Mouse (Mus musculus) myocyte (in vitro differentiated cells): ENCODE results near the gene Cdk17. TPM values are rescaled to one million over a fixed set of nuclear protein-coding genes. Genes with fewer than 3 reads are reported as not detected.
A peak's percentile ranks its signal among the peaks of the same experiment; 100 is the strongest.

ENCODE experiments used
- H3K27me3 ChIP-seq: one replicate; pipeline ENCODE4 v1.6.1; 2011; ENCODE audit not compliant: control insufficient read depth, insufficient read depth, insufficient read length
- H3K36me3 ChIP-seq: one replicate; pipeline ENCODE4 v1.6.1; 2011; ENCODE audit not compliant: control insufficient read depth, insufficient read depth
- H3K4me2 ChIP-seq: one replicate; pipeline ENCODE4 v1.6.1; 2011; ENCODE audit warnings: low read depth, control low read depth
- H3K4me3 ChIP-seq: one replicate; pipeline ENCODE4 v1.5.1; 2011; ENCODE audit warnings: mild to moderate bottlenecking, control low read depth, moderate library complexity
- H3K79me2 ChIP-seq: one replicate; pipeline ENCODE4 v1.6.1; 2011; ENCODE audit not compliant: control insufficient read depth, insufficient read depth
- H3ac ChIP-seq: one replicate; pipeline ENCODE4 v1.6.1; 2011; ENCODE audit not compliant: control insufficient read depth, insufficient read length
- CEBPB ChIP-seq: IDR thresholded peaks from 2 replicates; pipeline ENCODE4 v1.6.1; 2011; ENCODE audit warnings: mild to moderate bottlenecking, moderate library complexity; ENCODE audit not compliant: poor library complexity, insufficient read depth, severe bottlenecking
- E2F4 ChIP-seq: IDR thresholded peaks from one replicate; pipeline ENCODE4 v1.6.1; 2011; ENCODE audit warnings: mild to moderate bottlenecking, control low read depth, moderate library complexity; ENCODE audit not compliant: insufficient read depth
- MAX ChIP-seq: IDR thresholded peaks from one replicate; pipeline ENCODE4 v1.6.1; 2011; ENCODE audit warnings: low read depth, mild to moderate bottlenecking, control low read depth
- MYOD1 ChIP-seq, 3 experiments: IDR thresholded peaks; one replicate each; pipeline ENCODE4 v1.6.1; 2011; ENCODE audit warnings: control low read depth in 2 of 3, low read depth in 2 of 3, mild to moderate bottlenecking in 2 of 3, moderate library complexity in 1 of 3; ENCODE audit not compliant: insufficient read length in 2 of 3, control insufficient read depth in 1 of 3
- MYOG ChIP-seq, 3 experiments: IDR thresholded peaks; one replicate each; pipeline ENCODE4 v1.6.1; 2011; ENCODE audit warnings: control low read depth in 2 of 3, low read depth in 2 of 3, mild to moderate bottlenecking in 2 of 3; ENCODE audit not compliant: insufficient read length in 2 of 3, control insufficient read depth in 1 of 3, insufficient read depth in 1 of 3
- POLR2A ChIP-seq: IDR thresholded peaks from one replicate; pipeline ENCODE4 v1.6.1; 2011; ENCODE audit warnings: low read depth, mild to moderate bottlenecking, control low read depth, moderate library complexity; ENCODE audit not compliant: insufficient read length
- POLR2AphosphoS2 ChIP-seq: IDR thresholded peaks from one replicate; pipeline ENCODE4 v1.6.1; 2011; ENCODE audit warnings: low read depth, control low read depth; ENCODE audit not compliant: insufficient read length
- REST ChIP-seq: IDR thresholded peaks from one replicate; pipeline ENCODE4 v1.6.1; 2011; ENCODE audit warnings: mild to moderate bottlenecking, control low read depth, moderate library complexity; ENCODE audit not compliant: insufficient read depth, insufficient read length
- SRF ChIP-seq: IDR thresholded peaks from one replicate; pipeline ENCODE4 v1.6.1; 2011; ENCODE audit warnings: low read depth; ENCODE audit not compliant: control insufficient read depth, insufficient read length
- TCF12 ChIP-seq: IDR thresholded peaks from one replicate; pipeline ENCODE4 v1.6.1; 2011; ENCODE audit warnings: mild to moderate bottlenecking, control low read depth; ENCODE audit not compliant: poor library complexity, insufficient read depth, severe bottlenecking
- TCF3 ChIP-seq: IDR thresholded peaks from one replicate; pipeline ENCODE4 v1.6.1; 2011; ENCODE audit warnings: low read depth, control low read depth; ENCODE audit not compliant: insufficient read length
- USF1 ChIP-seq: IDR thresholded peaks from one replicate; pipeline ENCODE4 v1.6.1; 2011; ENCODE audit warnings: low read depth, mild to moderate bottlenecking, control low read depth, moderate library complexity
- polyA plus RNA-seq: library from polyadenylated mRNA; unstranded; fragments of >200 nt; fragmentation: generic; extraction: Trizol; gene quantifications from one replicate; pipeline ENCODE4 v1.2.1, GENCODE M21; 2012; ENCODE audit warnings: missing spikeins

Gene Cdk17
- polyA plus RNA-seq, 1 experiment = 11.8 TPM

DNA sequence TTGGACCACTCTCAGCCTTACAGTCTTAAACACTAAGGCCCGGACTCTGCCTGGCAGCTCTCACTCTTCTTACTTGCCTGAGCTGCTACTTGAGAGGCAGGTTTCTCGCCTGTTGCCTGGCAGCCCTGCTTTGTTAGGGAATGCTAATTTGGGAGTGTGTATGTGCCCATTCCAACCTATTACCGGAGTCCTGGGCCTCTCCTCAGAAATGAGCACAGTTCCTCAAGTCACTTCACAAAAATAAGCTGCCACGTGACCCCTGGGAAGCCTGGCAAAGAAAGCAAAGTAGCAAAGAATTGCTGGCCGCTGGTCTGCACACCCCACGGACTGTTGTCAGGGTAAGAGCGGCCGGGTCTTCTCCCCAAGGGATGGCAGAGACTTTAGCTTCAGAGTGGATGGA, 102.8 kb downstream of the Cdk17 start:
- peaks cover 12% of the 10 kb centered on the region for H3K36me3 ChIP-seq
- no peak for TF ChIP-seq TCF3
- TF ChIP-seq POLR2A = no peak
- TF ChIP-seq MAX = no peak
- no peak overlapping the region for H3K4me2 ChIP-seq
- H3K79me2 ChIP-seq = peaks cover 11% of the 10 kb centered on the region
- H3K4me3 ChIP-seq = no peak overlapping the region
- H3K27me3 ChIP-seq = no peaks in the 10 kb centered on the region
- no peak overlapping the region for H3ac ChIP-seq

DNA sequence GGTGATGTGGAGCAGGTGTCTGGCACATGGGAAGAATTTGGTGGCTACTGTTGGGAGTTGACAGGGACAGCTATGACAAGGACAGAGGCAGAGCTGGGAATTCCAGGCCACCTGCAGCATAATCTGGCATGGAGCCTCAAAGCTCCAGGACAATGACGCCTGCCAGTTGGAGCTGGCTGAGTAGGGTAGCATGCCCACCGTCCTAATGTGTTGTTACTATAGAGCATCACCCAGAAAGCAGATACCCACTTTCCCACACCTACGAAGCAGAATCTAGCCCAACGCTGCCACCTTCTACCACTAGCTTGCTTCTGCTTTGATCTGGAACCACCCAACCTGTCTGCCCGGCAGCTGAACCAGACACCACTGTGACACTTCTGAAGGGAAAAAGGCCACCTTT, 103.3 kb downstream of the Cdk17 start:
- Histone ChIP-seq H3K4me3 (no peak overlapping the region), H3K27me3 (no peaks in the 10 kb centered on the region), H3K79me2 (peaks cover 17% of the 10 kb centered on the region), H3K36me3 (peaks cover 12% of the 10 kb centered on the region), H3ac (no peak overlapping the region), H3K4me2 (no peak overlapping the region)
- TF ChIP-seq CEBPB = no peak
- no peak for TF ChIP-seq REST
- TF ChIP-seq POLR2AphosphoS2 = no peak

DNA sequence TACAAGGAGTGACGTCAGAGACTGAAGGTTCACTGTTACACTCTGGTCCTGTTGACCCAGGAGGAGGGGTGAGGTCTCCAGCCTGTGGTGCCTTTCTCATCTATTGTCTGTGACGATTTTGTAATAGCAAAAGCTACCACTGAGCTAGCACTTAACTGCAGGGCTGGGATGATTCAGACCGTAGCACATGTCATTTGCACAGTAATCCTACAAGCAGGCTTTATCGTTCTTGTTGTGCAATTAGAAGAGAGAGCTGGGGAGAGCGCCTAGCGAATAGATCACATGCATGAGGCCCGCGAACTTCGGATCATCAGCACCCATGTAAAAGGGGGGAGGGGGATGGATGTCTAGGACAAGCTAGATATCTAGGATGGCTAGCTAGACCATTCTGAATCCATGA, 105.2 kb downstream of the Cdk17 start:
- H3K4me3 ChIP-seq = no peak overlapping the region
- H3K79me2 ChIP-seq = peaks cover 28% of the 10 kb centered on the region
- H3ac ChIP-seq = no peak overlapping the region
- no peaks in the 10 kb centered on the region for H3K27me3 ChIP-seq
- peaks cover 5% of the 10 kb centered on the region for H3K36me3 ChIP-seq
- no peak overlapping the region for H3K4me2 ChIP-seq
- TF ChIP-seq POLR2AphosphoS2 = no peak
- no peak for TF ChIP-seq MYOD1 (IDR thresholded peaks at IDR 0.05; ENCODE audit: control insufficient read depth in 1 of 3, insufficient read length in 2 of 3, low read depth in 2 of 3)
- no peak for TF ChIP-seq MYOG (IDR thresholded peaks at IDR 0.05; ENCODE audit: control insufficient read depth in 1 of 3, insufficient read depth in 1 of 3, insufficient read length in 2 of 3, low read depth in 2 of 3)
- TF ChIP-seq MAX = no peak
- TF ChIP-seq CEBPB = no peak
- no peak for TF ChIP-seq POLR2A
- TF ChIP-seq REST = no peak
- no peak for TF ChIP-seq TCF3
- no peak for TF ChIP-seq TCF12
- TF ChIP-seq SRF = no peak
- TF ChIP-seq USF1 = no peak
- no peak for TF ChIP-seq E2F4

DNA sequence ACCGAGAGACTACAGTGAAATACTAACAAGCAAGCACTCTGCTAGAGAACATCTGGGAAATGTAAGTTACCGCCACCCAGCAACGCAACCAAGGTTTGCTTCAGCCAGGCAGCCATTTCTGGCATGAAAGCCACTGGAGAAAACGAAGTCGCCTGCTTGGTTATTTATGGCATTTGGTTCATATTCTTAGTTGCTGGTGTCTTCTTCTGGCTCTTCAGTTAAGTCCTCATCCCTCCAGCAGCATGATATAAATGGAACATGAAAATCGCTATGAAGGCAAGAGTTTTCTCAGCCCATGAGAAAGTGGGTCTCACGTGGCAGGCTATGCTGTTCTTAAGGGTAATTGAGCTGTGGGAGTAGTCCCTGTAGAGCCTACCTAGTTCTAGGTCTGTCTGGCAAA, 105.8 kb downstream of the Cdk17 start:
- peaks cover 28% of the 10 kb centered on the region for H3K79me2 ChIP-seq
- TF ChIP-seq POLR2AphosphoS2 (no peak), MAX (no peak), POLR2A (no peak), SRF (no peak), REST (no peak), CEBPB (no peak), USF1 (no peak), TCF3 (no peak)
- H3ac ChIP-seq = no peak overlapping the region
- peaks cover 5% of the 10 kb centered on the region for H3K36me3 ChIP-seq
- no peak overlapping the region for H3K4me2 ChIP-seq
- H3K27me3 ChIP-seq = no peaks in the 10 kb centered on the region
- H3K4me3 ChIP-seq = no peak overlapping the region

DNA sequence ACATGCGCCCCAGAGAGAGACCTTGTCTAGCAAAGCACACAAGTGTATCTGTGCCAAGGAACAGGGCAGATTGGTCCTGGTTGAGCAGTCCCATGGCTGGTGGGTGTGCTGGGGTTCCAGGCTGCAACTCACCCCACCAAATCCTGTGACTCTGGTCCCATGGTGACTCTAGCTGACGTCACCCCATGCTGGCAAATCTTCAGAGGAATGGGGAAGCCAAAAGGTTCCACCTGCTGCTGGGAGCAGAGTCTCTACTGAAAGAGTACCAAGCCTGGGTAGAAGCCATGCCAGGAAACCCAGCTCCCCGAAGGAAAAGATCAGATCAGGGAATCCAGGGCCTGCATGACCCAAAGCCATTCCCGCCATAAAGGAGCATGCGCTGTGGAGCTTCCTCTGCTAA, 106.8 kb downstream of the Cdk17 start:
- H3K4me2 ChIP-seq = no peak overlapping the region
- peaks cover 28% of the 10 kb centered on the region for H3K79me2 ChIP-seq
- no peak for TF ChIP-seq E2F4
- H3K36me3 ChIP-seq = peaks cover 5% of the 10 kb centered on the region
- no peak overlapping the region for H3K4me3 ChIP-seq
- H3K27me3 ChIP-seq = no peaks in the 10 kb centered on the region
- H3ac ChIP-seq = no peak overlapping the region

DNA sequence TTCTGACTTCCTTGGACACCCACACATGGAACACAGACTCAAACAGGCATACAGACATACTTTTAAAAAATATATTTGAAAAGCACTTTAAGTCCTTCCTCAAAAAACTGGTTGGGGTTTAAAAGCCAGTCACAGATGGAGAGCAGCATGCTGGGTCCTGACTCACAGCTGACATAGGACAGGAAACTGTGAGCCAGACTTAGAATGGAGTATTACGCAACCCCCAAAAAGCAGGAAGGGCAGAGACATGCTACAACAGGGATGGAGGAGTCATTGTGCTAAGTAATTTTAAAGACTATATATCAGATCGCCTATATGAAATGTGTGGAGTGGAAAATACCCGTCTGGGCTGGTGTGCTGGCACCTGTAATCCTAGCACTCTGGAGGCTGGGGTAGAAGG, 107.7 kb downstream of the Cdk17 start:
- Histone ChIP-seq H3ac (no peak overlapping the region), H3K27me3 (no peaks in the 10 kb centered on the region), H3K36me3 (peaks cover 5% of the 10 kb centered on the region), H3K79me2 (peaks cover 28% of the 10 kb centered on the region), H3K4me3 (no peak overlapping the region), H3K4me2 (no peak overlapping the region)
- peak; percentile 88 for TF ChIP-seq CEBPB
- TF ChIP-seq MAX = no peak
- no peak for TF ChIP-seq POLR2AphosphoS2
- no peak for TF ChIP-seq REST
- no peak for TF ChIP-seq MYOG (IDR thresholded peaks at IDR 0.05; ENCODE audit: control insufficient read depth in 1 of 3, insufficient read depth in 1 of 3, insufficient read length in 2 of 3, low read depth in 2 of 3)
